Mouse (Mus musculus) kidney, postnatal 25 days (tissue): ENCODE data around the gene Med24.
"Not testable (repeated sequence)": the region's sequence is repeated elsewhere in the genome, so short reads cannot be mapped to it uniquely, and the experiment has no call there.

ENCODE experiments used
- DNase-seq, 2 experiments: peaks; one replicate each; pipeline ENCODE4 v3.0.0; 2021; ENCODE audit warnings: mixed read lengths in 2 of 2

Med24 gene

GRCm38 (mm10) chr11:98688009-98688408 is 41.2 kb downstream of the Med24 start:
- DNase-seq = peak in 1 of 2 experiments; percentile 64

DNA sequence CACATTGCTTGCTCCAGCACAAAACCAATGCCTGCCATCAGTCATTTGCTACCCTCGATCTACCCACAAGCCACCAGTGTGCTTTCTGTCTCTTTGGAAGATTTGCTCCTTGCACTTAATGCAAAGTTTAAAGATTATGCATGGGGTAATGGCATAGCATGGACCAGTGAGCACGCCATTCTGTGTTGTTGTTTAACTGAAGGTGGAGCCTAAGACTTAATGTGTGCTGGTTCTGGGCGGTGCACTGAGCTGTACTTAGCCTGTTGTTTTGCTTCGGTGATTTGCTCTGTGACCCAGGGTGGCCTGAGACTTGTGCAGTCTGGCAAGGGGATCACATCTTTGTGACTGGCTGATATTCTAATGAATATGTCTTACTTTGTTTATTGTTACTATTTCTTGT is 42.3 kb downstream of the Med24 start:
- peak; percentile 77 to 90 for DNase-seq

- no peak for DNase-seq
Observed at GRCm38 (mm10) chr11:98685642-98686041, 43.6 kb downstream of the Med24 start.

DNA sequence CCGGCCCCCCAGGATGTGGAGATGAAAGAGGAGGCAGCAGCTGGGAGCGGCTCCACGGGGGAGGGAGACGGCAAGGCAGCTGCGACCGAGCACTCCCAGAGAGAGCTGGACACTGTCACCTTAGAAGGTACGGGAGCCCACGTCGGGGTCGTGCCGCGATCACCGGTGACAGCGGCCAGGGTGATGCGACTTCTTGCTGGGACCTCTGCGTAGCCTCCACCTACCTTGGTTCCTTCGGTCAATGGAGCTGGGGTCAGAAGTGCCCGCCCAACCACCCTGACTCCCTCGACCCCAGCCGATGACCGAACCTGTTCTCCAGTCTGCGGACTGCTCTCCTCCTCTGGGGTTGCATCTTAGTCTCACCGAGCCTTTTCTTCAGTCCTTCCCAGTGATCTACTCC is 46.4 kb downstream of the Med24 start:
- DNase-seq = no peak

DNA sequence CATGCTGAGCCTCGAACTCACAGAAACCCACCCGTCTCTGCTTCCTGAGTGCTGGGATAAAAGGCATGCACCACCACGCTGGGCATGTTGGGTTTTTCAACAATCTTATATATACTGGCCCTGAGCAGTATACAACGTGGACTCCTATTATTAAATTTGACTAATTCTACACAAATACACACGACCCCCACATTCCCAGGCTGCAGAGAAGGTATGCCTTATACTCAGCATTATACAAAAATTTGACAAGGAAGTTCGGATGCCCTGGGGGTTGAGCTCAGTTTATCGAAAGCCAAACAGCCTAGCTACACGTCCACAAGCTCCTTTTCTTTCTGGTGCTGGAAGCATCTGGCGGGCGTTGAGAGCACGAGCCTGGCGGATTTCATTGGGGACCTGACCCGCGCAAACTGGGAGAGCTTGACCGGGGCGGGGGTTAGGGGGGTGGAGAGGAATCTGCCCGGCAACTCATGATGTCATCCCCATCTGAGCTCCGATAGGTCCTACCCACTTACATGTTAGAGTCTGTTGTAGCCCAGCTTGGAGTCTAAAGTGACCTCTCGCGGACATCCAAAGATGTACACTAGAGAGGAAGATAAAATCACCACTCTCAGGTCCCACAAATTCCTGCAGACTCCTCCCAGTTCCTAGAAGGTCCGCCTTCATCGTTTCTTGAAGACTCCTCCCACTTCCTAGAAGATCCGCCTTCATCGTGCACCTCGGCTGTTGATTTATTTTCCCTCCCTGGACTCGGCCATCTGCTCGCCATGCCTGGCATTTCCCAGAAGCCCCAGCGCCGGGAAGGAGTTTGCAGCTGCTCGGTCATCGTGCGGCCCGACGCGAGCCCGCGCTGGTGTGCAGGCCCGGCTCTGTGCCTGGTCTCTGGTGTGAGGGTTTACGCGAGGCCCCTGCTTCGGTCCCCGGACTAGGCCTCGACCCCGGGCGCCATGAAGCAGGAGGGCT is 47.2 kb downstream of the Med24 start, which contains the start of gene Psmd3:
Psmd3 (plus strand) TSS at position 769 of the 960 bp plus-strand sequence.
- DNase-seq = peak; percentile 96 to 97

- no peak for DNase-seq
Observed at GRCm38 (mm10) chr11:98681186-98681585, 48.0 kb downstream of the Med24 start.

DNA sequence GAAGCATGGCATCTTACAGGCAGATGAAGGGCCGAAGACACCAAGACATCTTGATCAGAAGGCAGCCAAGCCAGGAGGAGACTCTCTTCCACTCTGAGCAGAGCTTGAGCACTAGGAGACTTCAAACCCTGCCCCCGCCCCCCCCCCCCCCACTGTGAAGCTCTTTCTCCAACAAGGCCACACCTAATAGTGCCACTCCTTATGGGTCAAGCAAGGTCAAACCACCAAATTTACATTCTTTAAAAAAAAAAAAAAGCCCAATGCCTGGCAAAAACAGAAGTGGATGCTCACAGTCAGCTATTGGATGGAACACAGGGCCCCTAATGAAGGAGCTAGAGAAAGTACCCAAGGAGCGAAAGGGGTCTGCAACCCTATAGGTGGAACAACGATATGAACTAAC is 48.6 kb downstream of the Med24 start:
- DNase-seq = not testable (repeated sequence)

DNA sequence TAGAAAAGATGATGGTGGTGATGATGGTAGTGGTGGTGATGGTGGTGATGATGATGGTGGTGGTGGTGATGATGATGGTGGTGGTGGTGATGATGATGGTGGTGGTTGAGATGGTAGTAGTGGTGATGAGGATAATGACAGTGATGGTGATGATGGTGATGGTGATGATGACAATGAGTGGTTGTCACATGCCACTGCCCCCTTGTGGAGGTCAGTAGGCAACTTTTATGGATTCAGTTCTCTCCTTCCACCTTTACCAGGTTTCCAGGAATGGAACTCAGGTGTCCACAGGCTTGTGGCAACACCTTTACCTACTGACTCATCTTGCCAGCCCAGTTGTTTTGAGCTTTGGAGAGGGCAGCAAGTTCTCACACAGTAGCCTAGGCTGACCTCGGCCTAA is 49.2 kb downstream of the Med24 start:
- no peak for DNase-seq

DNA sequence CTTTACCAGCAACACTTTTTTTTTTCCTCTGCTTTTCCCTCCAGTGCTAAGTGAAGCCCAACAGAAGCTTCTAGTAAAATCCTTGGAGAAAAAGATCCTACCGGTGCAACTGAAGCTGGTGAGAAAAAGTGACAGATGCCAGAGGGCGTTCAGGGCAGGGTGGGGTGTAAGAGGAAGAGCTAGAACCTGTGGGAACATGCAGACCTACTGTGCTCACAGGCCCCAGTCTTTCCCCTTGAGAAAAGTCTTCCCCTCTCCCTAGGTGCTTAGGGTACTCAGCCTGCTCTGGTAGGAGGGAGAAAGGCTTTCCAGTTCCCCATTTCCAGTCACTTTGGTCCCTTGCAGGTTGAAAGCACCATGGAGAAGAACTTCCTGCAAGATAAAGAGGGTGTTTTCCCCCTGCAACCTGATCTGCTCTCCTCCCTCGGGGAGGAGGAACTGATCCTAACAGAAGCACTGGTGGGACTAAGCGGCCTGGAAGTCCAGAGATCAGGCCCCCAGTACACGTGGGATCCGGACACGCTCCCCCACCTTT is 53.3 kb downstream of the Med24 start:
- no peak for DNase-seq

DNA sequence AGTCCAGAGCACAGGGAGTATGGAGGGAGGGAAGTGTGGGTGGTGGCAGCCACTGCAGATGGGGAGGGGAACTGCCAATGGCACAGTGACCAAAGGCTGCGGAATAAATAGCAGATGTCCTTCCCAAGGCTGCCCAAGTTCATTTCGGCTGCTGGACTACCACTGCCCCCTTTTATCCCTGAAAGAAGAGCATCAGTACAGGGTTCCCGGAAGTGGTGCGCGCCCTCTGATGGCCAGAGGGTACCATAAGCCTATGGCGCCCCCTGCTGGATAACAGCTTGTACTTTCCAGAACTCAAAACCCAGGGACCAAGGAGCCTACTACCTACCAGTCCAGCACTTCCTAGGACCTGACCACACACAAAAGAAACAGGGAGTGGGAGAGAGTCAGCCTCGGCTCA is 56.1 kb downstream of the Med24 start:
- peak; percentile 61 to 69 for DNase-seq

DNA sequence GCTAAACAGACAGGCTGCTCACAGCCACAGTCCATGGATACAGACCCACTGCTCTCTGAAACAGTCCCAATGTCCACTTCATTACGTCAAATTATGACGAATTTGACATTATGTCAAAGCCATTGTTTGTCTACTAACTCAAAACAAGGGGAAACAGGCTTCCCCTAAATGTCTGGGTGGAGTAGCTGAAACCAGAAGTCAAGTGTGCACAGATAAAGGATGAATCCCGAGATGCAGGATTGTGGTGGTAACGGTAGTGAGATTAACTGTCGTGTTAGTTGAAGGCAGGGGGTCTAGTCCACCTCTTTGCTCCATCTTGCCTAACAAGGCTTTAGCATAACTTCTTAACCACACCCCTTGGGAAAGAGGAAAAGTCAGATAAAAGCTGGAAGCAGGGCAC is 56.8 kb downstream of the Med24 start:
- no peak for DNase-seq

DNA sequence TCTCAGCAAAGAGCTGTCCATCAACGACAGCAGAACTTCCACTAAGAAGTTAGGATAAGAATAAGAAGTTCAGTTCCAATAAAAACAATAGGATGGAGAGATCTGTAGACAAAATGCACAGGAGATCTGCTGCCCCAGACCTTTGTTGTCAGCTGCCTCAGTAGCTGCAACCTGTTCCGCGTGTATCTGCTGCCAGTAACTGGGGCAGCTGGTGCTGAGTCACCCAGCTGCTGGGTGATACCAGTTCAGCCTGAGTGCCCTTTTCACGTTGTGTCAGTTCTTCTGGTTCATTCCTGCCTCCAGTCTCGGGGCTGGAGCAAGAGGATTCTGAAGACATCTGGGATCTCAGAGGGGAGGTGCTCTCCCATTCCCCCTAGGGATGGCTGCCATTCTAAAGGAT is 57.4 kb downstream of the Med24 start:
- DNase-seq = no peak

GRCm38 (mm10) chr11:98671284-98671815 is 57.9 kb downstream of the Med24 start:
- no peak for DNase-seq

DNA sequence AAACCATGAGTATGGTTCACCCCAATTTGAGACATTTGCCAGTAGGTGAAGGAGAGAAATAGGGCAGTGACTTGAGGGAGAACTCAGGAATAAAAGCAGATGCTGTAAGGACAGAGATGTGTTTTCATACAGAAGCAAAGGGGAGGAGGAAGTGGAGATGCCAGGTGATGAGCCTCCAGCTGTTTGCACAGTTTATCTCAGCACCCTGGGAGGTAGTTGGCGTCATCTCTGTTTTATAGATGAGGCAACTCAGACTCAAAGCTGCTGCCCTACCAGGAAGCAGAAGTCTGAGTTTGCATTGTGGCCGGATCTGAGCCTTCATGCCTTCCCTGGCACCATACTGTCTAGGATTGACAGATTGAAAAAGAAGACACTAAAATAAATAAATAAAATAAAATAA is 60.3 kb downstream of the Med24 start:
- no peak for DNase-seq

DNA sequence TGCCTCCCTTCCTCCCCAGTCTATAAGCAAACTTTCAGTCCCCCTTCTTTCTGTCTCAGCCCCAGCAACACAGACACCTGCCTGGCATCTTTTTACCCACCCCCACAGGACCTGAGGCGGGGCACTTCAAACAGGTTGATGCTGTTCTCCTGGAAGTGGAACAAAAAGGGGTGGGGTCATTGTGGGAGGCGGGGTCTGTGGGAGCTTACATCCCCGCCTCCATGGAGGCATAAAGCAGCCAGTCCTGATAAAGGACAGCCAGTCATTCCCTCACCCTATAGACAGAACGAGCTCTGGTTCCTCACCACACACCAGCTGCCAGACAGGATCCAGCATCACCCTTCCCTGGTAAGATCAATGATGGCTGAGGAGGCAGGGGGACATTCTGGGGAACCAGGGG is 65.1 kb downstream of the Med24 start, which contains the start of gene Gsdma:
Gsdma (plus strand) TSS at position 261 of the 400 bp plus-strand sequence.
- DNase-seq = peak in 1 of 2 experiments; percentile 31

DNA sequence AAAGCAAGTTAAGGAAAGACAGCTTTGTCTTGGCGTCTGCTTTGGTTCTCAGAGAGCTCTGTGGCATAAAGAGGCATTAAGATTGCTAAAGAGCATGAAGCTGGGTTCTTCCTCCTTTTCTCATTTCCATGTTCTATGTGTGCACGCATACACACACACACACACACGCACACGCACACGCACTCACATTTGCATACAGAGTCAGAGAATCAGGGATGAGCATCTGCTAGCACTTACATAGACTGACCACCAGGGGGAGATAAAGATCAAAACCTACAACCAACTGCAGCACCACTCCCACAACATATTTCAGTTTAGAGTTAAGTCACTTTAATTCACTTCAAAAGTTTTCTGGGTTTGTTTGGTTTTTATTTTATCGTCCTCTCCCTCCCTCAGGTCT is 68.7 kb downstream of the Med24 start:
- DNase-seq = peak; percentile 21 to 28

DNA sequence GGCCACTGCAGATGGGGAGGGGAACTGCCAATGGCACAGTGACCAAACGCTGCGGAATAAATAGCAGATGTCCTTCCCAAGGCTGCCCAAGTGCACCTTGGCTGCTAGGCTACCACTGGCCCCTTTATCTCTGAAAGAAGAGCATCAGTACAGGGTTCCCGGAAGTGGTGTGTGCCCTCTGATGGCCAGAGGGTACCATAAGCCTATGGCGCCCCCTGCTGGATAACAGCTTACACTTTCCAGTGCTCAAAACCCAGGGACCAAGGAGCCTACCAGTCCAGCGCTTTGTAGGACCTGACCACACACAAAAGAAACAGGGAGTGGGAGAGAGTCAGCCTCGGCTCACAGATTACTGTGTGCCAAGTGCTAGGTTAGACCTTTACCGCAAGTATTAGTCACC is 74.2 kb downstream of the Med24 start:
- peak; percentile 66 to 75 for DNase-seq
